Mouse (Mus musculus) MEL (cell line): ENCODE measurements around the gene Trim13. TPM values are rescaled to one million over a fixed set of nuclear protein-coding genes. Genes with fewer than 3 reads are reported as not detected.
"Not testable (repeated sequence)": the region's sequence is repeated elsewhere in the genome, so short reads cannot be mapped to it uniquely, and the experiment has no call there.

ENCODE experiments used
- DNase-seq: peaks from one replicate; pipeline ENCODE4 v3.0.0; 2011; ENCODE audit warnings: low read depth, low spot score
- H3K27ac ChIP-seq: 2 replicates; pipeline ENCODE4 v1.5.1; 2012; ENCODE audit warnings: low read depth, mild to moderate bottlenecking, control low read depth, low read length, moderate library complexity; ENCODE audit not compliant: control insufficient read depth
- H3K27me3 ChIP-seq, 2 experiments: fragments of 150-350 bp in 1 of 2; sonication (generic) in 1 of 2; 2 replicates each; pipeline ENCODE4 v1.6.1; 2012; ENCODE audit warnings: low read length in 2 of 2, mild to moderate bottlenecking in 2 of 2, improper control_type of control experiment in 1 of 2, moderate library complexity in 1 of 2; ENCODE audit not compliant: insufficient read depth in 2 of 2, control insufficient read depth in 1 of 2
- H3K36me3 ChIP-seq, 2 experiments: 2 replicates each; pipeline ENCODE4 v1.6.1; 2012 to 2014; ENCODE audit warnings: low read length in 2 of 2, improper control_type of control experiment in 1 of 2, inconsistent platforms in 1 of 2, mild to moderate bottlenecking in 1 of 2; ENCODE audit not compliant: insufficient read depth in 2 of 2, control insufficient read depth in 1 of 2
- H3K4me1 ChIP-seq, 2 experiments: fragments of 150-350 bp in 1 of 2; sonication (generic) in 1 of 2; 2 replicates each; pipeline ENCODE4 v1.6.1; 2012; ENCODE audit warnings: low read length in 2 of 2, improper control_type of control experiment in 1 of 2, mild to moderate bottlenecking in 1 of 2; ENCODE audit not compliant: insufficient read depth in 2 of 2, control insufficient read depth in 1 of 2
- H3K4me3 ChIP-seq, 2 experiments: fragments of 150-350 bp in 1 of 2; sonication (generic) in 1 of 2; 2 replicates each; pipeline ENCODE4 v1.5.1; 2012; ENCODE audit warnings: low read depth in 2 of 2, low read length in 2 of 2, mild to moderate bottlenecking in 2 of 2, moderate library complexity in 2 of 2, control low read depth in 1 of 2, improper control_type of control experiment in 1 of 2; ENCODE audit not compliant: control insufficient read depth in 1 of 2, insufficient read depth in 1 of 2
- H3K79me2 ChIP-seq: 2 replicates; pipeline ENCODE4 v1.6.1; 2012; ENCODE audit warnings: mild to moderate bottlenecking, low read length, moderate library complexity; ENCODE audit not compliant: control insufficient read depth, poor library complexity, insufficient read depth
- H3K9ac ChIP-seq: 2 replicates; pipeline ENCODE4 v1.6.1; 2012; ENCODE audit warnings: low read depth, mild to moderate bottlenecking, control low read depth, low read length, moderate library complexity; ENCODE audit not compliant: control insufficient read depth, poor library complexity, severe bottlenecking
- H3K9me3 ChIP-seq: fragments of 150-350 bp; sonication (generic); replicated peaks from 2 replicates; pipeline ENCODE4 v1.6.1; 2012; ENCODE audit warnings: mild to moderate bottlenecking, low read length, improper control_type of control experiment, moderate library complexity; ENCODE audit not compliant: insufficient read depth
- CHD1 ChIP-seq: IDR thresholded peaks from 2 replicates; pipeline ENCODE4 v1.6.1; 2012; ENCODE audit warnings: low read depth, mild to moderate bottlenecking, inconsistent platforms, low read length, improper control_type of control experiment
- CTCF ChIP-seq, 3 experiments: IDR thresholded peaks in 2 of 3; conservative IDR thresholded peaks in 1 of 3; 2 replicates each; pipeline ENCODE4 v1.5.1; 2011 to 2012; ENCODE audit warnings: low read length in 3 of 3, low read depth in 2 of 3, mild to moderate bottlenecking in 2 of 3, improper control_type of control experiment in 1 of 3, inconsistent platforms in 1 of 3, mixed read lengths in 1 of 3, moderate library complexity in 1 of 3; ENCODE audit not compliant: control insufficient read depth in 1 of 3, insufficient read depth in 1 of 3, poor library complexity in 1 of 3, severe bottlenecking in 1 of 3
- EP300 ChIP-seq, 2 experiments: IDR thresholded peaks; 2 replicates each; pipeline ENCODE4 v1.6.1; 2011; ENCODE audit warnings: improper control_type of control experiment in 2 of 2, low read length in 2 of 2, low read depth in 1 of 2, mild to moderate bottlenecking in 1 of 2
- GATA1 ChIP-seq: IDR thresholded peaks from 2 replicates; pipeline ENCODE4 v1.6.1; 2011; ENCODE audit warnings: low read depth, low read length, improper control_type of control experiment
- HCFC1 ChIP-seq: IDR thresholded peaks from 2 replicates; pipeline ENCODE4 v1.6.1; 2012; ENCODE audit warnings: low read depth, mild to moderate bottlenecking, inconsistent platforms, low read length, improper control_type of control experiment, moderate library complexity
- MAX ChIP-seq: IDR thresholded peaks from 2 replicates; pipeline ENCODE4 v1.6.1; 2011; ENCODE audit warnings: low read length, improper control_type of control experiment
- MAZ ChIP-seq: IDR thresholded peaks from 2 replicates; pipeline ENCODE4 v1.6.1; 2012; ENCODE audit warnings: low read depth, mild to moderate bottlenecking, inconsistent platforms, low read length, improper control_type of control experiment
- MEF2A ChIP-seq: IDR thresholded peaks from 2 replicates; pipeline ENCODE4 v1.6.1; 2014; ENCODE audit warnings: low read depth, mild to moderate bottlenecking, inconsistent platforms, low read length, improper control_type of control experiment; ENCODE audit not compliant: poor library complexity, insufficient replicate concordance, severe bottlenecking; ENCODE audit errors: extremely low read depth
- MXI1 ChIP-seq: IDR thresholded peaks from 2 replicates; pipeline ENCODE4 v1.6.1; 2011; ENCODE audit warnings: mild to moderate bottlenecking, low read depth, low read length, improper control_type of control experiment
- MYB ChIP-seq: IDR thresholded peaks from 2 replicates; pipeline ENCODE4 v1.6.1; 2011; ENCODE audit warnings: mild to moderate bottlenecking, low read depth, low read length, improper control_type of control experiment
- MYC ChIP-seq: IDR thresholded peaks from 2 replicates; pipeline ENCODE4 v1.6.1; 2011; ENCODE audit warnings: low read depth, mild to moderate bottlenecking, low read length, improper control_type of control experiment, moderate library complexity
- POLR2AphosphoS5 ChIP-seq: IDR thresholded peaks from 2 replicates; pipeline ENCODE4 v1.6.1; 2012; ENCODE audit warnings: low read depth, borderline replicate concordance, mild to moderate bottlenecking, inconsistent platforms, low read length, moderate library complexity, mixed read lengths
- RAD21 ChIP-seq: IDR thresholded peaks from 2 replicates; pipeline ENCODE4 v1.6.1; 2011; ENCODE audit warnings: mild to moderate bottlenecking, low read depth, low read length, improper control_type of control experiment
- SMC3 ChIP-seq: IDR thresholded peaks from 2 replicates; pipeline ENCODE4 v1.6.1; 2011; ENCODE audit warnings: low read depth, low read length, improper control_type of control experiment
- TBP ChIP-seq: IDR thresholded peaks from 2 replicates; pipeline ENCODE4 v1.8.0; 2011; ENCODE audit warnings: low read depth, low read length, improper control_type of control experiment
- TCF12 ChIP-seq: IDR thresholded peaks from 2 replicates; pipeline ENCODE4 v1.6.1; 2014; ENCODE audit warnings: low read depth, mild to moderate bottlenecking, inconsistent platforms, low read length, improper control_type of control experiment, moderate library complexity
- ZC3H11A ChIP-seq: IDR thresholded peaks from 2 replicates; pipeline ENCODE4 v1.6.1; 2012; ENCODE audit warnings: low read depth, mild to moderate bottlenecking, inconsistent platforms, low read length, improper control_type of control experiment
- ZKSCAN1 ChIP-seq: IDR thresholded peaks from 2 replicates; pipeline ENCODE4 v1.6.1; 2012; ENCODE audit warnings: low read depth, mild to moderate bottlenecking, inconsistent platforms, low read length, improper control_type of control experiment, moderate library complexity
- ZMIZ1 ChIP-seq: IDR thresholded peaks from 2 replicates; pipeline ENCODE4 v1.6.1; 2012; ENCODE audit warnings: low read depth, mild to moderate bottlenecking, inconsistent platforms, low read length, improper control_type of control experiment, moderate library complexity
- ZNF384 ChIP-seq: IDR thresholded peaks from 2 replicates; pipeline ENCODE4 v1.6.1; 2012; ENCODE audit warnings: low read depth, mild to moderate bottlenecking, inconsistent platforms, low read length, improper control_type of control experiment
- polyA plus RNA-seq, 2 experiments: library from polyadenylated mRNA; stranded (reverse) in 1 of 2; unstranded in 1 of 2; fragments of >175 nt in 1 of 2; fragments of >200 nt in 1 of 2; gene quantifications; 2 replicates each; pipeline versions ENCODE4 v1.2.1 to v1.2.4; 2012; ENCODE audit warnings: low replicate concordance in 2 of 2, low read depth in 1 of 2; ENCODE audit not compliant: insufficient read length in 2 of 2, insufficient read depth in 1 of 2, missing spikeins in 1 of 2
- total RNA-seq: library from RNA; depleted of rRNA; stranded (reverse); fragments of 300-350 nt; gene quantifications from 2 replicates; pipeline ENCODE4 v1.2.3, GENCODE M21; 2012

The Trim13 gene
- total and polyA plus RNA-seq, 3 experiments: 4.8 to 5.4 TPM; not detected in 1

DNA sequence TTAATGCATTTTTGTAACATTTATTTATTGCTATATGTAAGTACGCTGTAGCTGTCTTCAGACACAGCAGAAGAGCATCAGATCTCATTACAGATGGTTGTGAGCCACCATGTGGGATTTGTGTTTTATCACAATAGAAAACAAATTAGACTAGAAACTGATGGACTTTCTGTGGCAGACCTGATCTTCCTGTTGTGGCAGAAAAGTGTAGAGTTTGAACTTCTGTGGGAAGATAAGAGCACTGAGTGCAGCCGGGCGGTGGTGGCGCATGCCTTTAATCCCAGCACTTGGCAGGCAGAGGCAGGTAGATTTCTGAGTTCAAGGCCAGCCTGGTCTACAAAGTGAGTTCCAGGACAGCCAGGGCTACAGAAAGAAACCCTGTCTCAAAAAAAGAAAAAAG lies 31.8 kb upstream of the Trim13 start:
- not testable (repeated sequence) for H3K9ac ChIP-seq, H3K36me3 ChIP-seq, H3K27me3 ChIP-seq, DNase-seq, H3K27ac ChIP-seq, H3K79me2 ChIP-seq, H3K4me1 ChIP-seq
- peak; percentile 77 for TF ChIP-seq TBP
- TF ChIP-seq, all 39 proteins: peak for 1; not testable (repeated sequence) for 38
- H3K4me3 ChIP-seq, H3K9me3 ChIP-seq: not testable (repeated sequence)

DNA sequence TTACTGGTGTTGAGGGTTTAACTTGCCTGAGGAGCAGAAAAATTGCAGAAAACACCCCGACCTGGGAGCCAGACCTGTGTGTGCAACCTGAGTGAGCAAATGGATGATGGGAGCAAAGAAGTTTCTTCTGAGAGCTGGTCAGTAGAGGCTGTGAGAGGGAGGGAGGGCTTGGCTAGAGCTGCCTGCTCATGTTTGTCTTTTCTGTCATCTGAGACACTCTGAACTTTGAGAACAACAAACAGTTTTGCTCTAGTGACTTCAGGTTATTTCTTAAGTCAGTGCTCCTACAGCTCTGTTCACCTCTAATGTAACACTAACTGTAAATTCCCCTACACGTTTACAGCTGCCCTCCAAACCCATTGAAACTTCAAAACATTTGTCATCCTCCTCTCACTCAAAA lies 28.7 kb upstream of the Trim13 start:
- DNase-seq: no peak
- Histone ChIP-seq H3K9ac (no peak overlapping the region), H3K27ac (no peak overlapping the region), H3K4me3 (no peak overlapping the region), H3K4me1 (no peaks in the 10 kb centered on the region), H3K79me2 (no peaks in the 10 kb centered on the region), H3K36me3 (no peaks in the 10 kb centered on the region), H3K27me3 (peaks cover 0 to 2% of the 10 kb centered on the region in 2 experiments; a peak in 1 of 4 replicates), H3K9me3 (no peaks in the 10 kb centered on the region)
- TF ChIP-seq TCF12 (no peak), CTCF (IDR thresholded peaks at IDR 0.05 in 2 of 3, conservative IDR thresholded peaks at IDR 0.05 in 1 of 3; ENCODE audit: control insufficient read depth in 1 of 3, insufficient read depth in 1 of 3, low read depth in 2 of 3, low read length in 3 of 3, poor library complexity in 1 of 3, severe bottlenecking in 1 of 3) (no peak), ZC3H11A (no peak), POLR2AphosphoS5 (no peak), MYC (no peak), MAX (no peak), ZMIZ1 (no peak), GATA1 (no peak), EP300 (IDR thresholded peaks at IDR 0.05; ENCODE audit: low read depth in 1 of 2, low read length in 2 of 2) (no peak), MAZ (no peak), CHD1 (no peak), MXI1 (no peak), ZKSCAN1 (no peak), SMC3 (no peak), MYB (no peak), HCFC1 (no peak), RAD21 (no peak), ZNF384 (no peak), MEF2A (no peak)
